Mouse (Mus musculus) left cerebral cortex, postnatal 10 days (tissue): ENCODE data around the gene Ldlrad1. TPM values are rescaled to one million over a fixed set of nuclear protein-coding genes. Genes with fewer than 3 reads are reported as not detected.
A peak's percentile ranks its signal among the peaks of the same experiment; 100 is the strongest.

Source experiments
- DNase-seq, 2 experiments: peaks; one replicate each; pipeline ENCODE4 v3.0.0; 2021 to 2022; ENCODE audit warnings: low spot score in 2 of 2, mixed read lengths in 1 of 2; ENCODE audit errors: extremely low spot score in 1 of 2
- intact Hi-C: fragments of 180-260 bp; cut with DNase I; formaldehyde crosslinking; loops from one replicate; pipeline ENCODE4 v1.15.1; 2025
- total RNA-seq, 2 experiments: library from RNA; stranded (reverse); gene quantifications; 2 replicates each; pipeline ENCODE4 v1.2.3; 2021

Gene Ldlrad1
- not detected for total RNA-seq

- DNase-seq, result no peak
- intact Hi-C loops, result no loop called here
These were observed at the start of gene Ldlrad1 for GRCm38 (mm10) chr4:107208880-107209279. Ldlrad1 (plus strand) TSS chr4:107209180.

- DNase-seq, result no peak
- intact Hi-C loops, result loop anchor here (5.0 kb wide), 4 partner anchors 93 to 538 kb away; partner anchors contain the start of genes Cyb5rl, Mrpl37, Ssbp3 and Ttc22
These were observed 48.8 kb upstream of the Ldlrad1 start for GRCm38 (mm10) chr4:107160181-107160580.

GRCm38 (mm10) chr4:107163341-107163740 lies 45.6 kb upstream of the Ldlrad1 start:
- DNase-seq, result no peak
- intact Hi-C loops, result loop anchor here (5.0 kb wide), 4 partner anchors 96 to 541 kb away; partner anchors contain the start of genes Cyb5rl, Mrpl37, Ssbp3 and Ttc22

- DNase-seq, result peak; percentile 65 to 75
These were observed 45.0 kb upstream of the Ldlrad1 start for GRCm38 (mm10) chr4:107163756-107164587.

GRCm38 (mm10) chr4:107166700-107167099 lies 42.3 kb upstream of the Ldlrad1 start:
- no peak for DNase-seq
- intact Hi-C loops, result no loop called here

More at GRCm38 (mm10) chr4:107163756-107164587, 45.0 kb upstream of the Ldlrad1 start:
- intact Hi-C loops, result loop anchor here (5.0 kb wide), 4 partner anchors 97 to 542 kb away; partner anchors contain the start of genes Cyb5rl, Mrpl37, Ssbp3 and Ttc22

GRCm38 (mm10) chr4:107167798-107168197 lies 41.2 kb upstream of the Ldlrad1 start:
- no peak for DNase-seq
- intact Hi-C loops, result no loop called here

GRCm38 (mm10) chr4:107177506-107177905 lies 31.5 kb upstream of the Ldlrad1 start:
- DNase-seq, result no peak
- intact Hi-C loops, result no loop called here

GRCm38 (mm10) chr4:107178182-107178829 lies 30.7 kb upstream of the Ldlrad1 start, which contains the start of gene Tmem59:
Tmem59 (plus strand) TSS chr4:107178399.
- intact Hi-C loops, result no loop called here
- peak; percentile 92 to 99 for DNase-seq

GRCm38 (mm10) chr4:107178830-107179490 lies 30.0 kb upstream of the Ldlrad1 start, which contains the start of gene Tceanc2:
Tceanc2 (minus strand) TSS chr4:107179116.
- intact Hi-C loops, result no loop called here
- DNase-seq, result peak in 1 of 2 experiments; percentile 73

GRCm38 (mm10) chr4:107179561-107179960 lies 29.4 kb upstream of the Ldlrad1 start:
- DNase-seq, result no peak
- intact Hi-C loops, result no loop called here

- intact Hi-C loops, result loop anchor here (10.0 kb wide), 1 partner anchor 164 kb away; no protein-coding TSS in a partner anchor
These were observed 28.2 kb upstream of the Ldlrad1 start for GRCm38 (mm10) chr4:107180746-107181145.

GRCm38 (mm10) chr4:107181866-107182265 lies 27.1 kb upstream of the Ldlrad1 start:
- intact Hi-C loops, result loop anchor here (10.0 kb wide), 1 partner anchor 163 kb away; no protein-coding TSS in a partner anchor
- DNase-seq, result no peak

More at GRCm38 (mm10) chr4:107180746-107181145, 28.2 kb upstream of the Ldlrad1 start:
- no peak for DNase-seq

GRCm38 (mm10) chr4:107182796-107183195 lies 26.2 kb upstream of the Ldlrad1 start:
- intact Hi-C loops, result loop anchor here (10.0 kb wide), 1 partner anchor 162 kb away; no protein-coding TSS in a partner anchor

GRCm38 (mm10) chr4:107183203-107183602 lies 25.8 kb upstream of the Ldlrad1 start:
- no peak for DNase-seq
- intact Hi-C loops, result loop anchor here (10.0 kb wide), 1 partner anchor 162 kb away; no protein-coding TSS in a partner anchor

More at GRCm38 (mm10) chr4:107182796-107183195, 26.2 kb upstream of the Ldlrad1 start:
- no peak for DNase-seq

- intact Hi-C loops, result loop anchor here (5.0 to 10.0 kb wide), 2 partner anchors 52 to 159 kb away; no protein-coding TSS in a partner anchor
- DNase-seq, result no peak
These were observed 23.3 kb upstream of the Ldlrad1 start for GRCm38 (mm10) chr4:107185703-107186102.

- intact Hi-C loops, result no loop called here
- no peak for DNase-seq
These were observed 15.1 kb upstream of the Ldlrad1 start for GRCm38 (mm10) chr4:107193841-107194240.

- intact Hi-C loops, result no loop called here
- DNase-seq, result no peak
These were observed 12.5 kb upstream of the Ldlrad1 start for GRCm38 (mm10) chr4:107196454-107196853.

- no peak for DNase-seq
- intact Hi-C loops, result no loop called here
These were observed 10.9 kb upstream of the Ldlrad1 start for GRCm38 (mm10) chr4:107198072-107198471.
